Mouse (Mus musculus): ENCODE results near the gene Morn1. TPM values are rescaled to one million over a fixed set of nuclear protein-coding genes. Genes with fewer than 3 reads are reported as not detected.

The Morn1 gene
- polyA plus RNA-seq, 1 experiment from 2014 or later, result 4.7 TPM

DNA sequence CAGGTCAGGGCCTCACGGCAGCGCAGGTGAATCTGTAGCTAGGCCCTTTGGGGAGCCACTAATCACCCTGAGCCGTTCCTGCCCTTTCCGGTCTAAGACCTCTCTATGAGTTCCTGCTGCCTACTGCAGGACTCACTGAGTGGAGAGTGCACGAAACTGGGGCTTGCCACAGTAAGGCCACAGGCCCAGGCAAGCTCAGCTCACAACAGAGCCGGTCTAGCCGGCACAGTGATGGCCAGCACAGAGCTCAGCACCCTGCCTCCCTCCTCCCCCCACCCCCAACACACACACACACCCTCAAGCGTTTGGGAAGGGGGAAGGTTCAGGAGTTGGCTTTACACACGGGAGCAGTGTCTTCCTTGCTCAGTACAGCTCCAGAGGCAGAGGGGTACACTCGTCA, 28.1 kb upstream of the Morn1 start:
- DNase-seq (ENCODE audit: low spot score), result peak; percentile 34
- no peaks in the 10 kb centered on the region for H3K36me3 ChIP-seq (ENCODE audit: control insufficient read depth, insufficient read depth, low read length)
- no peak overlapping the region for H3K27ac ChIP-seq (replicated peaks; ENCODE audit: low read depth, low read length)
- H3K4me1 ChIP-seq (ENCODE audit: control insufficient read depth, insufficient read depth, low read length), result no peaks in the 10 kb centered on the region
- H3K9ac ChIP-seq (ENCODE audit: low read depth, low read length), result no peak overlapping the region
- no peaks in the 10 kb centered on the region for H3K9me3 ChIP-seq (ENCODE audit: control insufficient read depth, low read length)
- WGBS, result 33% methylated on average over 6 of the region's 10 CpGs
- H3K27me3 ChIP-seq (replicated peaks; ENCODE audit: control insufficient read depth, insufficient read depth, low read length), result no peaks in the 10 kb centered on the region
- H3K4me2 ChIP-seq (ENCODE audit: low read depth, low read length), result no peak overlapping the region
- H3K4me3 ChIP-seq (ENCODE audit: low read depth, low read length), result no peak overlapping the region
- peak; percentile 13; the same call in 1 of the 2 replicates for ATAC-seq (ENCODE audit: low read depth)

DNA sequence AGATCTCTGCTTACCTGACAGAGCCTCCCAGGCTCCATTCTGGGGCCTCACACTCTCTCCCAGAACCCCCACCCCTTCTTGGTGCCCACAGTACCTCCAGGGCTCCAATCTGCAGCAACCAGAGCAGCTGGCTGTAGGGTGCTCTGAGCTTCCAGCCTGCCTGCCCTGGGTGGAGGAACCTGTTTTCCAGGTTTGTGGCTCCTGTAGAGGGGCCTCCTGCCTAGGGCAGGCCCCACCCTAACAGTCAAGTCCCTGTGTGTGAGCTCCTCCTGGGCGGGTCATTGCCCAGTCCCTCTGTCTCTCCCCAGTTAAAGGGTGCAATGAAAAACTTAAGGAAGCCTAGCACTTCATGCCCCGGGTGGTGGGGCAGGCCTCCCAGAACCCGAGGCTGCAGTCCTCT, 22.5 kb upstream of the Morn1 start:
- Histone ChIP-seq H3K4me3 (ENCODE audit: low read depth, low read length) (no peak overlapping the region), H3K27ac (replicated peaks; ENCODE audit: low read depth, low read length) (peak overlapping the region; percentile 76), H3K4me2 (ENCODE audit: low read depth, low read length) (peak overlapping the region; percentile 10), H3K36me3 (ENCODE audit: control insufficient read depth, insufficient read depth, low read length) (peaks cover 7% of the 10 kb centered on the region; the same call in 1 of the 2 replicates), H3K27me3 (replicated peaks; ENCODE audit: control insufficient read depth, insufficient read depth, low read length) (no peaks in the 10 kb centered on the region), H3K9me3 (ENCODE audit: control insufficient read depth, low read length) (no peaks in the 10 kb centered on the region), H3K9ac (ENCODE audit: low read depth, low read length) (peak overlapping the region; percentile 45), H3K4me1 (ENCODE audit: control insufficient read depth, insufficient read depth, low read length) (peaks cover 10% of the 10 kb centered on the region)
- ATAC-seq (ENCODE audit: low read depth), result peak; percentile 78
- WGBS, result 27% methylated on average over 3 of the region's 3 CpGs
- peak; percentile 87 for DNase-seq (ENCODE audit: low spot score)

DNA sequence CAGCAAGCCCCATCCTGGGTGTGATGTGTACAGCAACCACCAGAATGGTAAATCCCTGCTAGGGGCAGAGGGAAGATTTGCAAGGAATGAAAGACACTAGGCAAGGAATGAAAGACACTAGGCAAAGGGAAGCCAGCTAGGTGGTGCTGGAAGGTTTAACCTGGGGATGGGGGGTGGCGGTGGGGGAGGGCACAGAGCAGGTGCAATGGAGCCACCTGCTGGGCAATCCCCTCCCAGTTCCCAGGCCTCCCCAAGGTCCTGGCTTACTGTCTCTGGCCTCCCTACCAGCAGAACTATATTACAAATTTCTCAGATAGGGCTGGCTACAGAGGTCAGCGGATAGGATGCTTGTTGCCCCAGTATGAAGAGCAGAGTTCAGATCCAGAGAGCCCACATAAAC, 21.9 kb upstream of the Morn1 start:
- DNase-seq (ENCODE audit: low spot score), result peak; percentile 37
- Histone ChIP-seq H3K9ac (ENCODE audit: low read depth, low read length) (0 out of 2 replicates have a peak overlapping the region, but pooled peaks have one; percentile 45), H3K4me1 (ENCODE audit: control insufficient read depth, insufficient read depth, low read length) (peaks cover 10% of the 10 kb centered on the region), H3K4me3 (ENCODE audit: low read depth, low read length) (no peak overlapping the region), H3K36me3 (ENCODE audit: control insufficient read depth, insufficient read depth, low read length) (peaks cover 13% of the 10 kb centered on the region; the same call in 1 of the 2 replicates), H3K4me2 (ENCODE audit: low read depth, low read length) (peak overlapping the region; percentile 10; the same call in 1 of the 2 replicates), H3K27me3 (replicated peaks; ENCODE audit: control insufficient read depth, insufficient read depth, low read length) (no peaks in the 10 kb centered on the region), H3K9me3 (ENCODE audit: control insufficient read depth, low read length) (no peaks in the 10 kb centered on the region), H3K27ac (replicated peaks; ENCODE audit: low read depth, low read length) (peak overlapping the region; percentile 75)
- no peak for ATAC-seq (ENCODE audit: low read depth)
- 39% methylated on average over 2 of the region's 2 CpGs for WGBS

DNA sequence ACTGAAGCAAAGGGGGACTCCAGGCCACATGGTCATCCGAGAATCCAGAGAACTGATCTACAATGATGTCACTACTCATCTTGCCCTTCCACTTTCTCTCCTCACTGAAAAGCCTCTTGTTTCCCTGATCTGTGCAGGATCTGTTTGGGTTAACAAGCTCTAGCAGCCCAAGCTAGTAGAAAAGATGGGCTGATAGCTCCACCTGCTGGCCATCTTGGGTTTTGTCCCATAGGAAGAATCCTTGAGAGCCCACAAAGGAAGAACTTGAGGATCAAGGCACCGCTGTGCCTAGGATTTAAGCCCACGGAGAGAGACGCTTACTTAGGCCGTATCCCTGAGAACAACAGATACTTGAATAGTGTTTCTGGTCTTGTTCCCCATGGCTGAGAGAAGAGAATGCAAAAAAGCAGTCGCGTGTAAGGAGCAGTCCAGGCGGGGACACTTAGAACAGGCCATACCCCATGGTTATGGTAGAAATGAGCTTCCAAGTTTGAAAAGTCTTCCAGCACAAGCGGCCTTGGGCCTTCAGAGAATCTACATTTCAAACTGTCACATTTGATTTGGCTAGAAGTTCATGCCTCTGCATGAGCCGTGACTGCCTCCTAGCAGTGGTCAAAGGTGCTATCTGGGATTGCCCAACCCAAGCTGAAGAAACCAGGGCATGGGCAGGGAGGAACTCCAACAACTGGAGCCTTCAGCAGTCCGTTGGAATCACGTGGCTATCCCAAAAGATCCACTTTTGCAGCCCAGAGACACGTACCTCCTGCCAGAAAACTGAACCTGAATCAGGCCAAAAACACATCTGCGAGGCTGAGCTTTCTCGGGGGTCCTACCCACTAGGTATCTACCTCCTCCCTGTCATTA, 20.2 kb upstream of the Morn1 start:
- Histone ChIP-seq H3K27me3 (replicated peaks; ENCODE audit: control insufficient read depth, insufficient read depth, low read length) (no peaks in the 10 kb centered on the region), H3K4me3 (ENCODE audit: low read depth, low read length) (peak overlapping the region; percentile 73), H3K4me1 (ENCODE audit: control insufficient read depth, insufficient read depth, low read length) (peaks cover 10% of the 10 kb centered on the region), H3K36me3 (ENCODE audit: control insufficient read depth, insufficient read depth, low read length) (peaks cover 30% of the 10 kb centered on the region), H3K9ac (ENCODE audit: low read depth, low read length) (peak overlapping the region; percentile 40), H3K27ac (replicated peaks; ENCODE audit: low read depth, low read length) (peak overlapping the region; percentile 82), H3K4me2 (ENCODE audit: low read depth, low read length) (peak overlapping the region; percentile 86), H3K9me3 (ENCODE audit: control insufficient read depth, low read length) (no peaks in the 10 kb centered on the region)
- WGBS, result 4% methylated on average over 15 of the region's 15 CpGs
- ATAC-seq (ENCODE audit: low read depth), result peak; percentile 63
- peak; percentile 94 for DNase-seq (ENCODE audit: low spot score)

DNA sequence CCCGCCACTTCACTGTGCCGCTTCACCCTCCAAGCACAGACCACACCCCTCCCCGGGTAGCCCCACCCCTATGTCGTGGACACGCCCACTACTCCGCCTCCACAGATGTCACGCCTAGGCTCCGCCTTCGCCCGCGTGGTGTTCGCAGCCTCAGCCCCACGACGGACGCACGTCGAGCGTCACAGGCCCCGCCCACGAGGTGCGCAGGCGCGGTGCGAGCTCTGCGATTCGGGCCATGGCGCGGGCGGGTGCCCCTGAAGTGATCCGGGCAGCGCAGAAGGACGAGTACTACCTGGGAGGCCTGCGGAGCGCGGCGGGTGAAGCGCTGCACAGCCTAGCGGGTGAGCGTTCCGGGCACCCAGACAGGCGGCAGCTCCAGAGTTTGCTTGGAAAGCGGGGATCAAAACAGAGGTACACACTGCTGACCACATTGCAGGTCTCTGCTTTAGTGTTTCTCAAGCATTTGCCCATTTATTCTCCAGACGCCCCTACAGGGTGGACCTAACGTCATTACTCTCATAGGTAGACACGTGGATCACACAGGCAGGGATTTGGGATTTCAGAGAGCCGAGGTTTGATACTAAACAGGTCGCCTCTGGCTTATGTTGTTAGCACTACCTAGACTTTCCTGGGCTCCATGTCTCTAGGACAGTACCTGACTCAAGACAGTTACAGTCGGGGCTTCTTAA, 19.4 kb upstream of the Morn1 start, which contains the start of gene Pex10:
Gene Pex10, plus strand, starts transcription at position 183 of the 689 bp plus-strand sequence.
- Histone ChIP-seq H3K9ac (ENCODE audit: low read depth, low read length) (peak within 1 kb of the TSS; percentile 82), H3K4me2 (ENCODE audit: low read depth, low read length) (peak within 1 kb of the TSS; percentile 86), H3K4me3 (ENCODE audit: low read depth, low read length) (peak within 1 kb of the TSS; percentile 73), H3K36me3 (ENCODE audit: control insufficient read depth, insufficient read depth, low read length) (peaks cover 38% of the 10 kb centered on the region), H3K27me3 (replicated peaks; ENCODE audit: control insufficient read depth, insufficient read depth, low read length) (no peaks in the 10 kb centered on the region), H3K4me1 (ENCODE audit: control insufficient read depth, insufficient read depth, low read length) (peaks cover 10% of the 10 kb centered on the region), H3K27ac (replicated peaks; ENCODE audit: low read depth, low read length) (peak within 1 kb of the TSS; percentile 82), H3K9me3 (ENCODE audit: control insufficient read depth, low read length) (no peaks in the 10 kb centered on the region)
- DNase-seq (ENCODE audit: low spot score) (peak; percentile 98), ATAC-seq (ENCODE audit: low read depth) (peak; percentile 87)
- 3% methylated on average over 46 of the region's 48 CpGs for WGBS

DNA sequence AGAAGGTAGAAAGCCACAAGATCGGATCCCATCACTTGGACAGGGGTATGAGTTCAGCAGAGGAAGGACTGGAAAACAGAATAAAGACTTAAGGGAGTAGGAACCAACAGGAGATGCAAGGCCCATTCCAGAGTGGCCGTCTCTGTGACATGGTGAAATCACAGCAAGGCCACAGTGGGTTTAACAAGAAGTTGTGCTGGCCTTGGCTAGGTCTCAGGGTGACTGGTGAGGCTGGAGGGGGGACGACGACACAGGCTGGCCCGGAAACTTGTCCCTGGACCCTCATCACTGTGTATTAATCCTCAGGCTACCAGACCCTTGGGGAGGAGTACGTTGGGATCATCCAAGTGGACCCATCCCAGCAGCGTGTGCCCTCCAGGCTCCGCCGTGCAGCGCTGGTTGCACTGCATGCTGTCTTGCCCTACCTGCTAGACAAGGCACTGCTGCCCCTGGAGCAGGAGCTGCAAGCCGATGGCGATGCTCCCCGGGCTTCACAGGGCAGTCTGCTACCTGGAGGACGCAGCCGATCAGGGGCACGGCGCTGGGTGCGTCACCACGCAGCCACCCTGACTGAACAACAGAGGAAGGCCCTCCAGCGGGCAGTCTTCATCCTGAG, 17.9 kb upstream of the Morn1 start:
- Histone ChIP-seq H3K9me3 (ENCODE audit: control insufficient read depth, low read length) (no peaks in the 10 kb centered on the region), H3K4me1 (ENCODE audit: control insufficient read depth, insufficient read depth, low read length) (peaks cover 10% of the 10 kb centered on the region), H3K27me3 (replicated peaks; ENCODE audit: control insufficient read depth, insufficient read depth, low read length) (no peaks in the 10 kb centered on the region), H3K9ac (ENCODE audit: low read depth, low read length) (no peak overlapping the region), H3K36me3 (ENCODE audit: control insufficient read depth, insufficient read depth, low read length) (peaks cover 52% of the 10 kb centered on the region), H3K4me3 (ENCODE audit: low read depth, low read length) (no peak overlapping the region), H3K4me2 (ENCODE audit: low read depth, low read length) (no peak overlapping the region), H3K27ac (replicated peaks; ENCODE audit: low read depth, low read length) (no peak overlapping the region)
- 92% methylated on average over 19 of the region's 20 CpGs for WGBS
- ATAC-seq (ENCODE audit: low read depth) (no peak), DNase-seq (ENCODE audit: low spot score) (no peak)

DNA sequence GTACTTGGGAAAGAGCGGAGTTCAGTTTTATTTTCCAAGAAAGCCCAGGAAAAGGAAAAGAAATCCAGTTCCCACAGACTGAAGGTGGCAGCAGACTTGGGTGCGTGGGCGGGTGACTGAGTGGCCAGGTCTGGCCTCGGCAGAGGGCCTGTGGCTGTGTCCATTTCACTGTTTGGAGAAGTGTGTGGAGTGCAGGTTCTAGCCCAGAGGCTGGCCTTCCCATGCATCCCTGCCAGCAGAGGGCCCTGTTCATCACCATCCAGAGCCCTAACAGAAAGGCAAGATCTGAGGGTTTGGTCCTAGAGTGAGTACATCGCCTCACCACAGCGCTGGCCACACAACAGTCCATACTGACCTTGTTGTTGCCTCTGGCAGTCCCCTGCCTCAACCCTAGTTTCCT, 17.2 kb upstream of the Morn1 start:
- DNase-seq (ENCODE audit: low spot score), result no peak
- no peak overlapping the region for H3K4me3 ChIP-seq (ENCODE audit: low read depth, low read length)
- H3K27me3 ChIP-seq (replicated peaks; ENCODE audit: control insufficient read depth, insufficient read depth, low read length), result no peaks in the 10 kb centered on the region
- no peak overlapping the region for H3K4me2 ChIP-seq (ENCODE audit: low read depth, low read length)
- H3K9me3 ChIP-seq (ENCODE audit: control insufficient read depth, low read length), result no peaks in the 10 kb centered on the region
- no peak for ATAC-seq (ENCODE audit: low read depth)
- 90% methylated on average over 6 of the region's 6 CpGs for WGBS
- H3K9ac ChIP-seq (ENCODE audit: low read depth, low read length), result no peak overlapping the region
- H3K36me3 ChIP-seq (ENCODE audit: control insufficient read depth, insufficient read depth, low read length), result peaks cover 59% of the 10 kb centered on the region
- no peak overlapping the region for H3K27ac ChIP-seq (replicated peaks; ENCODE audit: low read depth, low read length)
- H3K4me1 ChIP-seq (ENCODE audit: control insufficient read depth, insufficient read depth, low read length), result peaks cover 10% of the 10 kb centered on the region

DNA sequence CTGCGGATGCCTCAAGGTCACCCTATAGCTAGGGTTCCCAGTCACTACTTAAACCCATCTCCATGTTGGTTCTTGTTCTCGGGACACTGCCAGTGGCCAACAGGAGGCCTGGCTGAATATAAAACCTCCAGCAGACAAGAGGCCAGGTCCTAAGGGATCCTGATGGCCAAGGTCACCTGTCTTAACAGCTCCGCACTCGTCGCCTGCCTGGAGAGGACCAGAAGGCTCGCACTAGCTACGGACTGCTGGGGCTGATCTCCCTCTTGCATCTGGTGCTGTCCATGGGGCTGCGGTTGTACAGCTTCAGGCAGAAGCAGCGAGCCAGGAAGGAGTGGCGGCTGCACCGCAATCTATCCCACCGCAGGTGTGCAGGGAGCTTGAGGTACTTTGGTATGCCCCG, 16.2 kb upstream of the Morn1 start:
- H3K36me3 ChIP-seq (ENCODE audit: control insufficient read depth, insufficient read depth, low read length), result peaks cover 69% of the 10 kb centered on the region
- H3K9ac ChIP-seq (ENCODE audit: low read depth, low read length), result no peak overlapping the region
- 86% methylated on average over 13 of the region's 13 CpGs for WGBS
- H3K27me3 ChIP-seq (replicated peaks; ENCODE audit: control insufficient read depth, insufficient read depth, low read length), result no peaks in the 10 kb centered on the region
- no peak for DNase-seq (ENCODE audit: low spot score)
- H3K4me3 ChIP-seq (ENCODE audit: low read depth, low read length), result no peak overlapping the region
- no peak for ATAC-seq (ENCODE audit: low read depth)
- no peaks in the 10 kb centered on the region for H3K9me3 ChIP-seq (ENCODE audit: control insufficient read depth, low read length)
- H3K4me1 ChIP-seq (ENCODE audit: control insufficient read depth, insufficient read depth, low read length), result peaks cover 10% of the 10 kb centered on the region
- no peak overlapping the region for H3K4me2 ChIP-seq (ENCODE audit: low read depth, low read length)
- H3K27ac ChIP-seq (replicated peaks; ENCODE audit: low read depth, low read length), result no peak overlapping the region
